Mouse (Mus musculus) frontal cortex, postnatal 36 days (tissue): ENCODE data around the gene Polr1a.

ENCODE experiments used
- DNase-seq, 2 experiments: peaks; one replicate each; pipeline ENCODE4 v3.0.0; 2022; ENCODE audit warnings: low spot score in 2 of 2

The Polr1a gene

DNA sequence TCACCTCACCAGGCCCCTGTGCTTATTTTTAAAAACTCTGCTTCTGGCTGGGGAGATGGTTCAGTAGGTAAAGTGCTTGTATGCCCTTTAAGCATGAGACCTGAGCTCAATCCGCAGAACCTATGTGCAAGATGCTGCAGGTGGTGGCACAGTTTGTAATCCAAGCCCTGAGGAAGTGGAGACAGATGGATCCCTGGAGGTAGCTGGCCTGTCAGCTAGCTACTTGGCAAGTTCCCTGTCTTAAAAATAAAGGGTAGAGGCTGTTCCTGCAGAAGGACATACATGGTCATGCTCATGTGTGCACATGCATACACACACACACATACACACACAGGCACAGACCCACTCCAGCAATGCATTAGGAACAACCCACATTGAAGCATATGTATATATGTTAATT, 88.4 kb downstream of the Polr1a start:
- peak in 1 of 2 experiments; percentile 47 for DNase-seq

DNA sequence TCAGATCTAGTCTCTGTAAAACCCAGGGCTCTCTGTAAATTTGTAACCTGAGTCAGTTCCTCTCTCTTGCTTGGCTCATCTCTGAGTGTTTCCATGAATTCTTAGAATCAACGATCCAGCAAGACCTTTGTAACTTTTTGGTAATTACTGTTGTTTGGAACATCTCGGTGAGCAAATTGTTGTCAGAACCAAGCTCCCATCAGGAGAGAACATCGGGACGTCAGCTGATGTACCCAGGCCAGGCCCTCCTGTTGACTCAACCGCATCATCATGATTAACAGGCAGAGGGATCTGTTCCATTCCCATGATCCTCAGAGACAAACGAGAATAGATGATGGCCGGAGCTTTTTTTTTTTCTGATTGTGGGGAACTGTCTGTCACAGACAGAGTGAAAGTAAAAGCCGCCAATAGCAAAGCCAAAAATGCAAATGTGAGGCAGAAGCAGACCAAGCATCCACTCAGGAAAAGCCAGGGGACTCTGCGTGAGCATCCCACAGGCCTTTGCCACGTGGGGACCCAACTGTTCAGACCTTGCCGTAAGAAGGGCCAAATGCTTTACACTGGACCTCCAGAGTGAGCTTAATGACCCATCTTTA, 91.2 kb downstream of the Polr1a start:
- DNase-seq: no peak

GRCm38 (mm10) chr6:72001220-72001777, 92.4 kb downstream of the Polr1a start:
- no peak for DNase-seq

GRCm38 (mm10) chr6:72007411-72008212, 98.8 kb downstream of the Polr1a start:
- no peak for DNase-seq

DNA sequence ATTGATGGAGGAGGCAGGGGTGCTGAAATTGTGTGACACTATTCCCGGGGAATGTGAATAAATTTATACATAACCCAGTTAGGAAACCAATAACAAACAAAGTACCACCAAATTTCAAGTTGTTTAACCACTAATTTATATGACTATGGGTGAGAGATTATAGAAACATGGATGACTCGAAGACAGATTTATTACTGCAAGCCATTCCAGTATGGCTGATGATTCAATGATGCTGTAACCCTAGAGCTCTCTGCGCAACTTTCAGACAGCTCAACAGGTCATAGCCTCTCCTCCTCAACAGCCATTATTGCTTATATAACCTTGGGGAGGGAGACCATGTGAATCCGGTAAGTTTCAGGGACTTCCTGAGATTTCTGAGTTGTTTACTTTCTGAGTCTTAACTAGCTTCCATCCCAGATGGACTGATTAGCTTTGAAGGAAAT, 99.4 kb downstream of the Polr1a start:
- no peak for DNase-seq

- DNase-seq: no peak
These were observed 100.6 kb downstream of the Polr1a start for GRCm38 (mm10) chr6:72009454-72009853.

DNA sequence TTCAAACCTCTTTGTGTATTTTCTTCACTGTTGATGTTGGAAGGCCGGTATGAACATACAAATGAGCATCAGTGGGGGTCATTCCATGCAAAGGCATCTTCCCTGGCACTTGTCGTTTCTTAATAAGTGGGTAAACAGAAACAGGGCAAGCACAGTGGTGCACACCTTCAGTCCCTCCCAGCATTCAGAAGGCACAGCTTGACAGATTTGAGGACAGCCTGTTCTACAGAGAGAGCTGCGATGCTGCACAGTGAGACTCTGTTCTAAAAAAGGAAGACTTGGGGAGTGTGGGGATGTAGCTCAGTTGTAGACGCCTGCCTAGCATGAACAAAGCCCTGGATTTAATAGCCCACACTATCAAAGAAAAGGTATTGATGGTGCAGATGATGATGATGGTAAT, 105.2 kb downstream of the Polr1a start:
- peak in 1 of 2 experiments; percentile 23 for DNase-seq

- DNase-seq: no peak
These were observed 109.2 kb downstream of the Polr1a start for GRCm38 (mm10) chr6:72018052-72018451.

GRCm38 (mm10) chr6:72025497-72025896, 116.6 kb downstream of the Polr1a start:
- no peak for DNase-seq

DNA sequence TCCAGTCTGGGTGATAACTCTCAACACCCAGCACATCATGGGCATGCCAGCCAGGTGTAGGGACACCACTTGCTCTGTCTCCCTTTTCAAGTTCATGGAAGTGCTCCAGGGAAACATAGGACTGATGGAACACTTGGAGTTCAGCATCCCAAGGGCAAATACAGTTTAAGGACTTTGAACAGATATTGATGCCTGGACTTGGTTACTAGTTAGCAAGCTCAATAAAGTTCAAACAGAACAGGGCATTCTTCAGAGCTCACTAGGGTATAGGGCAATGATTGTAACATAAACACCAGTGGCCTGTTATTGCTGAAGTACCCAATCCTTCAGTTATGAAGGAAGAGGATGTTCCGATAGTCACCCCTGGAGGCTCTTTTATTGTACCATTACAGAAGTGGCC, 119.2 kb downstream of the Polr1a start:
- DNase-seq: no peak

DNA sequence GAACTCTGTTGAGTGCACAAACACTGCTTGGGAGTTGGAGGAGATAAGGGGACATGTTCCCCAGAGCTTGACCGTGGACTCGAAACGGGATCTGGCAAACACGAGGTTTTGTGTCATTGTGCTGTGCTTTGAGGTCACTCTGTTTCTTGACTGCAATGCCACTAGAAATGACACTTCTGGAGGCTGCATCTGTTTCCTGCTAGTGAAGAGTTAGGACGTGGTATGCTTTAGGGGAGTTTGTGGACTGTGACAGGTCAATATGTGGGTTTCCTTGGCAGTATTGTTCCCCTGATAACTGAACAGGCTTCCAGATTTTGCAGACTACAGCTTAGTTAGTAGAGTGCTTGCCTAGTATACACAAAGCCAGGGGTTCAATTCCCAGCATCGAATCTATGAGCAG, 120.8 kb downstream of the Polr1a start:
- no peak for DNase-seq
